Mouse (Mus musculus): ENCODE measurements around the gene Ankrd44.

Gene Ankrd44

GRCm38 (mm10) chr1:54706621-54707020 lies 219.6 kb downstream of the Ankrd44 start:
- no peak for DNase-seq (ENCODE audit: low spot score)

- DNase-seq (ENCODE audit: low spot score), result no peak
These were observed 222.7 kb downstream of the Ankrd44 start for GRCm38 (mm10) chr1:54703466-54703865.

GRCm38 (mm10) chr1:54702918-54703317 lies 223.3 kb downstream of the Ankrd44 start:
- no peak for DNase-seq (ENCODE audit: low spot score)

GRCm38 (mm10) chr1:54695396-54695795 lies 230.8 kb downstream of the Ankrd44 start:
- no peak for DNase-seq (ENCODE audit: low spot score)

- DNase-seq (ENCODE audit: low spot score), result no peak
These were observed 234.4 kb downstream of the Ankrd44 start for GRCm38 (mm10) chr1:54691824-54692223.

GRCm38 (mm10) chr1:54690291-54690965 lies 235.8 kb downstream of the Ankrd44 start:
- no peak for DNase-seq (ENCODE audit: low spot score)

- no peak for DNase-seq (ENCODE audit: low spot score)
These were observed 237.7 kb downstream of the Ankrd44 start for GRCm38 (mm10) chr1:54688441-54688840.

GRCm38 (mm10) chr1:54684316-54684715 lies 241.9 kb downstream of the Ankrd44 start:
- no peak for DNase-seq (ENCODE audit: low spot score)

GRCm38 (mm10) chr1:54679556-54679955 lies 246.6 kb downstream of the Ankrd44 start:
- no peak for DNase-seq (ENCODE audit: low spot score)

GRCm38 (mm10) chr1:54678037-54678436 lies 248.2 kb downstream of the Ankrd44 start:
- DNase-seq (ENCODE audit: low spot score), result no peak

GRCm38 (mm10) chr1:54675478-54675877 lies 250.7 kb downstream of the Ankrd44 start:
- DNase-seq (ENCODE audit: low spot score), result no peak

GRCm38 (mm10) chr1:54667991-54668390 lies 258.2 kb downstream of the Ankrd44 start:
- DNase-seq (ENCODE audit: low spot score), result no peak

GRCm38 (mm10) chr1:54665582-54666405 lies 260.4 kb downstream of the Ankrd44 start:
- peak; percentile 39 for DNase-seq (ENCODE audit: low spot score)

GRCm38 (mm10) chr1:54665095-54665494 lies 261.1 kb downstream of the Ankrd44 start:
- no peak for DNase-seq (ENCODE audit: low spot score)

- no peak for DNase-seq (ENCODE audit: low spot score)
These were observed 265.5 kb downstream of the Ankrd44 start for GRCm38 (mm10) chr1:54660674-54661073.

- DNase-seq (ENCODE audit: low spot score), result no peak
These were observed 267.6 kb downstream of the Ankrd44 start for GRCm38 (mm10) chr1:54658558-54658957.

GRCm38 (mm10) chr1:54648237-54648636 lies 277.9 kb downstream of the Ankrd44 start:
- DNase-seq (ENCODE audit: low spot score), result no peak

- no peak for DNase-seq (ENCODE audit: low spot score)
These were observed 278.8 kb downstream of the Ankrd44 start for GRCm38 (mm10) chr1:54647335-54647745.

GRCm38 (mm10) chr1:54640184-54640795 lies 285.9 kb downstream of the Ankrd44 start:
- DNase-seq (ENCODE audit: low spot score), result no peak

GRCm38 (mm10) chr1:54639506-54640078 lies 286.6 kb downstream of the Ankrd44 start:
- DNase-seq (ENCODE audit: low spot score), result no peak

- DNase-seq (ENCODE audit: low spot score), result no peak
These were observed 287.1 kb downstream of the Ankrd44 start for GRCm38 (mm10) chr1:54639076-54639475.

GRCm38 (mm10) chr1:54637340-54637739 lies 288.8 kb downstream of the Ankrd44 start:
- DNase-seq (ENCODE audit: low spot score), result no peak

GRCm38 (mm10) chr1:54629106-54629505 lies 297.1 kb downstream of the Ankrd44 start:
- DNase-seq (ENCODE audit: low spot score), result no peak
